Mouse (Mus musculus) small intestine, adult 2 months (tissue): ENCODE measurements around the gene Inka2. TPM values are rescaled to one million over a fixed set of nuclear protein-coding genes. Genes with fewer than 3 reads are reported as not detected.

ENCODE experiments used
- H3K27ac ChIP-seq: fragments of 200-500 bp; 2 replicates; pipeline ENCODE4 v1.5.1; 2012; ENCODE audit warnings: low read depth, low read length, control low read depth, inconsistent platforms; ENCODE audit not compliant: insufficient read depth
- H3K27me3 ChIP-seq: fragments of 200-500 bp; 2 replicates; pipeline ENCODE4 v1.6.1; 2012; ENCODE audit warnings: mild to moderate bottlenecking, moderate library complexity, low read length, inconsistent platforms; ENCODE audit not compliant: control insufficient read depth, insufficient read depth
- H3K36me3 ChIP-seq: fragments of 200-500 bp; 2 replicates; pipeline ENCODE4 v1.6.1; 2012; ENCODE audit warnings: mild to moderate bottlenecking, low read length, control low read depth, inconsistent platforms; ENCODE audit not compliant: control insufficient read depth, insufficient read depth
- H3K4me1 ChIP-seq: fragments of 200-500 bp; 2 replicates; pipeline ENCODE4 v1.6.1; 2012; ENCODE audit warnings: low read length, inconsistent platforms, mixed read lengths; ENCODE audit not compliant: control insufficient read depth, insufficient read depth, insufficient read length
- H3K4me3 ChIP-seq: fragments of 200-500 bp; 2 replicates; pipeline ENCODE4 v1.5.1; 2012; ENCODE audit warnings: low read depth, mild to moderate bottlenecking, control low read depth, inconsistent platforms, low read length, moderate library complexity
- CTCF ChIP-seq: fragments of 200-500 bp; IDR thresholded peaks from 2 replicates; pipeline ENCODE4 v1.5.1; 2012; ENCODE audit warnings: low read depth, mild to moderate bottlenecking, control low read depth, inconsistent platforms, low read length, moderate library complexity, mixed read lengths; ENCODE audit not compliant: insufficient replicate concordance, insufficient read length; ENCODE audit errors: extremely low read depth
- POLR2A ChIP-seq: fragments of 200-500 bp; IDR thresholded peaks from 2 replicates; pipeline ENCODE4 v1.6.1; 2012; ENCODE audit warnings: low read depth, mild to moderate bottlenecking, control low read depth, inconsistent platforms, low read length, moderate library complexity
- WGBS: fragments of 180-500 bp; shearing (Covaris S2); methylation state at CpG from one replicate; pipeline ENCODE4 v1.1.7; 2018; 5-methylcytosine and 5-hydroxymethylcytosine counted together
- polyA plus RNA-seq: library from polyadenylated mRNA; depleted of rRNA; stranded (reverse); fragments of >200 nt; gene quantifications from 2 replicates; pipeline ENCODE4 v1.2.3, GENCODE M21; 2012; rRNA removed

Gene Inka2
- polyA plus RNA-seq, result 0.80 and 0.91 TPM in 2 replicates

GRCm38 (mm10) chr3:105704031-105705008 lies at the start of gene Inka2:
Gene Inka2, plus strand, starts transcription at chr3:105704599.
- peak within 1 kb of the TSS; percentile 21; the same call in 1 of the 2 replicates for H3K27ac ChIP-seq
- no peaks in the 10 kb centered on the region for H3K36me3 ChIP-seq
- peaks cover 5% of the 10 kb centered on the region; the same call in 1 of the 2 replicates for H3K4me1 ChIP-seq
- H3K4me3 ChIP-seq, result peak within 1 kb of the TSS; percentile 71
- 13% methylated on average over 40 of the region's 43 CpGs for WGBS
- TF ChIP-seq POLR2A (0 out of 2 replicates have a peak, but pooled peaks have one; percentile 27), CTCF (no peak)
- H3K27me3 ChIP-seq, result peaks cover 6% of the 10 kb centered on the region; the same call in 1 of the 2 replicates

- Histone ChIP-seq H3K4me1 (no peaks in the 10 kb centered on the region), H3K27me3 (no peaks in the 10 kb centered on the region), H3K36me3 (no peaks in the 10 kb centered on the region), H3K4me3 (no peak overlapping the region), H3K27ac (no peak overlapping the region)
- 86% methylated on average over 11 of the region's 11 CpGs for WGBS
- TF ChIP-seq POLR2A (no peak), CTCF (no peak)
These were observed 49.3 kb upstream of the Inka2 start for GRCm38 (mm10) chr3:105655031-105655585.

DNA sequence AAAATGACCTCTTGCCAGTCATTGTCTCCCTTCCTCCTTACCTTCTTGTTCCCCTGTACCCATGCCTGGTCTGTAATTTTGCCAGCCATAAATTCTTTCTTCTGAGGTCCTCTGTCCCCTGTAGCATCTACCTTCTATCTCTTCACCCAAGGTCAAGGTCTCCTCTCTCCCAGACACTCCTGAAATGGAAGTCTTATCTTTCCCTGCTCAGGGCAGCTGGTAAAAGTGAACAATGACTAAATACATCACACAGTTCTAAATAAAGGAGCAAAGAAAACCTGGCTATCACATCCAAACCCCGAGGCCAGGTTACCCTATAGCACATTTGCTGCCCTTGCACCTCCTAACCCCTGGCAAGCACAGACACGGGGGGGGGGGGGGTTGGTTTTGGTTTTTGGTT lies 43.9 kb upstream of the Inka2 start:
- H3K36me3 ChIP-seq, result no peaks in the 10 kb centered on the region
- H3K27me3 ChIP-seq, result no peaks in the 10 kb centered on the region
- H3K27ac ChIP-seq, result no peak overlapping the region
- H3K4me1 ChIP-seq, result 0 out of 2 replicates have a peak, but pooled peaks cover 2% of the 10 kb centered on the region
- no peak overlapping the region for H3K4me3 ChIP-seq
- WGBS, result 22% methylated on average over 2 of the region's 2 CpGs
- TF ChIP-seq CTCF (no peak), POLR2A (no peak)

- Histone ChIP-seq H3K36me3 (no peaks in the 10 kb centered on the region), H3K27me3 (no peaks in the 10 kb centered on the region), H3K27ac (no peak overlapping the region), H3K4me3 (no peak overlapping the region), H3K4me1 (0 out of 2 replicates have a peak, but pooled peaks cover 2% of the 10 kb centered on the region)
- 16% methylated on average over 8 of the region's 8 CpGs for WGBS
- TF ChIP-seq POLR2A, result no peak
- no peak for TF ChIP-seq CTCF
These were observed 41.4 kb upstream of the Inka2 start for GRCm38 (mm10) chr3:105663043-105663442.

GRCm38 (mm10) chr3:105665105-105665765 lies 39.2 kb upstream of the Inka2 start:
- H3K36me3 ChIP-seq, result no peaks in the 10 kb centered on the region
- no peaks in the 10 kb centered on the region for H3K27me3 ChIP-seq
- H3K4me1 ChIP-seq, result 0 out of 2 replicates have a peak, but pooled peaks cover 2% of the 10 kb centered on the region
- TF ChIP-seq POLR2A (no peak), CTCF (no peak)
- no peak overlapping the region for H3K4me3 ChIP-seq
- WGBS, result 81% methylated on average over 9 of the region's 9 CpGs
- no peak overlapping the region for H3K27ac ChIP-seq

DNA sequence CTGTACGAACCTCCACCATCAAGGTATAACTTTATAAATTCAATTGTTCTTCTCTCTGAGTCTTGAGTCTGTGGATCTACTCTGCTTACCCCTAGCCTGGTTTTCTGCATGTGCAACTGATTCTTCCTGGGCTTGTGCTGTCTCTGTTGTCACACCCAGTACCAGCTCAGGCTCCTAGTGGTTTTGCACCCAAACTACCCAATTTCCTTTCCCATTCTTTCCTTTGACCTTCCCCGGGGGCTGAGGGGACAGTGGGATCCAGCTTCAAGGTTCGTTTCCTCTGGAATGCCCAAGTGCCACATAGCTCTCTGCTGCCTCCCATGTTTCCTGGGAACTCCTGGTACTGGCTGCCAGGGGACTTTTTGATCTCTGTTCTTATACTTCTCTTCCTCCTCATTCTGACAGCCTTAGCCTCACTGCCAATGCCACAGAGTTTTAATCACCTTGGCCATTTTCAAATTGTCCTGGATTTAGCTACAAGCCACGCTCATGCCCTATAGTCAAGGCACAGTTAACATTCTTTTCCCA lies 37.3 kb upstream of the Inka2 start:
- no peaks in the 10 kb centered on the region for H3K27me3 ChIP-seq
- 70% methylated on average over 4 of the region's 4 CpGs for WGBS
- H3K36me3 ChIP-seq, result no peaks in the 10 kb centered on the region
- H3K4me3 ChIP-seq, result no peak overlapping the region
- 0 out of 2 replicates have a peak, but pooled peaks cover 2% of the 10 kb centered on the region for H3K4me1 ChIP-seq
- TF ChIP-seq CTCF (no peak), POLR2A (no peak)
- no peak overlapping the region for H3K27ac ChIP-seq

DNA sequence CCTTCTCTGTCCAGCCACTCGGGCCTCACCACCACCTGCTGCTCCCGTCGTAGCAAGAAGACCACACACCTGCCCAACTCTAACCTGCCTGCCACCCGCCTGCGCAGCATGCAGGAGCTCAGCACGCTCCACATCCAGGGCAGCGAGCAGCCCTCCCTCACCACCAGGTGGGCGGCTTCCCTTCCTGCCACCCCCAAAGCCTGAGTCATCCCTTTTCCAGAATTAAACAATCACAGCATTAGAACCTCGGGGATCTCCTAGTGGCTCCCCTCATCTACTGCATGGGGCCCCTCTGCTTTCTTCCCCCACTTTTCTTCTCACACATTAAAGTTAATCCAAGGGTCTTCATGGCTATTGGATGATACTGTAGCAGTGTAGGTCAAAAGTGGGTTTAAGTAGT lies 36.2 kb upstream of the Inka2 start:
- Histone ChIP-seq H3K36me3 (no peaks in the 10 kb centered on the region), H3K27ac (no peak overlapping the region), H3K4me1 (no peaks in the 10 kb centered on the region), H3K4me3 (no peak overlapping the region), H3K27me3 (no peaks in the 10 kb centered on the region)
- WGBS, result 46% methylated on average over 9 of the region's 9 CpGs
- TF ChIP-seq CTCF (no peak), POLR2A (no peak)
